42 mouse cellular contexts compared by ENCODE assay signal in the genomic region with DNA sequence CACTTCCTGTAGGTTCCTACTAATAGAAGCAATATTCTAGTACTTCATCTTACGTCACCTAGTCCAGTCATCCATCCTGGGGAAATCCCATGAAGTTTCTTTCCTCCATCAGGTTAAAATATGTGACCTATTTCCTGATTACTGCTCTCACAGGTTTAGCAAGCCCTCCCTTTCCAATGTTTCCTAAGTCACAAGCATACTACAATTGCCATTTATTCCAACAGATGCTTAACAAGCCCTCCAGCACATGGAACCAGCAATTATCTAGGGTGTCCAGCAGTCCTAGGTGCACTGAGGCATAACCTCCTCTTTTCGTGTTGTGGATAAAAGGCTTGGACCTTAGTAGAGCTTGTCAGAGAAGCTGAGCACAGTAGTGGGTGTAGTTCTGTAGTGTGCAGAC. TPM values are rescaled to one million over a fixed set of nuclear protein-coding genes. Genes with fewer than 3 reads are reported as not detected.
"Had no signal": no experiment of that assay in that cellular context is flagged by ENCODE, and none has a peak within 500 bp of the region (broad histone marks: within the 10 kb centered on the region; RNA-seq: fewer than 3 reads in every experiment).

A gene (plus strand): TSS at position 301 of the 400 bp plus-strand sequence.

- ATAC-seq: hindbrain, postnatal 0 days; intestine, embryonic 16.5 days had no signal

- H3K4me1 ChIP-seq: heart, embryonic 10.5 days; heart, embryonic 12.5 days; hindbrain, embryonic 10.5 days; hindbrain, embryonic 12.5 days; hindbrain, embryonic 15.5 days; kidney, embryonic 15.5 days; limb, embryonic 10.5 days; limb, embryonic 12.5 days; liver, embryonic 13.5 days; liver, embryonic 15.5 days had no signal

- H3K27ac ChIP-seq: gastrocnemius, adult 2 months; heart, embryonic 10.5 days; hindbrain, embryonic 10.5 days; hindbrain, embryonic 12.5 days; hindbrain, embryonic 15.5 days; hindbrain, postnatal 0 days; kidney, embryonic 15.5 days; limb, embryonic 10.5 days; limb, embryonic 12.5 days; liver, embryonic 13.5 days; liver, embryonic 15.5 days had no signal

- H3K36me3 ChIP-seq: heart, embryonic 10.5 days; heart, embryonic 12.5 days; hindbrain, embryonic 10.5 days; hindbrain, embryonic 12.5 days; hindbrain, embryonic 15.5 days; kidney, embryonic 15.5 days; limb, embryonic 10.5 days; limb, embryonic 12.5 days; liver, embryonic 13.5 days; liver, embryonic 15.5 days had no signal

- DNase-seq: gastrocnemius, adult 2 months; gastrocnemius, postnatal 10 days; gastrocnemius, postnatal 25 days; heart, adult 18-20 months; heart, postnatal 10 days; heart, postnatal 4 days; kidney, adult 18-20 months; kidney, adult 9 months; kidney, postnatal 14 days; kidney, postnatal 36 days; layer of hippocampus, adult 9-11 months; layer of hippocampus, postnatal 36 days; liver; liver, embryonic 13.5 days had no signal

- H3K9ac ChIP-seq: heart, embryonic 12.5 days; hindbrain, embryonic 12.5 days; hindbrain, embryonic 15.5 days; kidney, embryonic 15.5 days; limb, embryonic 12.5 days; liver, embryonic 13.5 days; liver, embryonic 15.5 days had no signal

- H3K4me3 ChIP-seq: gastrocnemius, adult 2 months; heart, embryonic 10.5 days; heart, embryonic 12.5 days; hindbrain, embryonic 10.5 days; hindbrain, embryonic 12.5 days; hindbrain, embryonic 15.5 days; kidney, embryonic 15.5 days; limb, embryonic 10.5 days; limb, embryonic 12.5 days; liver, embryonic 13.5 days; liver, embryonic 15.5 days had no signal

- H3K9me3 ChIP-seq: heart, embryonic 10.5 days; heart, embryonic 12.5 days; hindbrain, embryonic 10.5 days; hindbrain, embryonic 12.5 days; hindbrain, embryonic 15.5 days; kidney, embryonic 15.5 days; limb, embryonic 10.5 days; limb, embryonic 12.5 days; liver, embryonic 13.5 days; liver, embryonic 15.5 days had no signal

- H3K4me2 ChIP-seq: heart, embryonic 12.5 days; hindbrain, embryonic 12.5 days; hindbrain, embryonic 15.5 days; kidney, embryonic 15.5 days; limb, embryonic 12.5 days; liver, embryonic 11.5 days; liver, embryonic 13.5 days; liver, embryonic 15.5 days had no signal

- H3K27me3 ChIP-seq: heart, embryonic 12.5 days; hindbrain, embryonic 12.5 days; hindbrain, embryonic 15.5 days; kidney, embryonic 15.5 days; limb, embryonic 12.5 days; liver, embryonic 13.5 days; liver, embryonic 15.5 days had no signal

RNA-seq across cellular contexts. Expression of the gene that starts here (rescaled TPM):
- total RNA-seq: gastrocnemius, adult 2 months; gastrocnemius, postnatal 10 days; gastrocnemius, postnatal 25 days; gastrocnemius, postnatal 4 days; granulocyte monocyte progenitor cell, adult 5-6 weeks; heart, adult 18-20 months; heart, adult 8-10 months; heart, postnatal 10 days; heart, postnatal 25 days; heart, postnatal 4 days; hindbrain, postnatal 0 days; layer of hippocampus, adult 18-20 months; layer of hippocampus, adult 8-10 months; layer of hippocampus, postnatal 14 days; layer of hippocampus, postnatal 36 days; left cerebral cortex, adult 18-20 months; left cerebral cortex, postnatal 14 days; left cerebral cortex, postnatal 36 days had no signal
- polyA plus RNA-seq: frontal cortex, adult 2 months; heart, embryonic 10.5 days; heart, embryonic 12.5 days; heart, embryonic 14.5 days; heart, embryonic 16.5 days; hindbrain, embryonic 10.5 days; hindbrain, embryonic 12.5 days; hindbrain, embryonic 15.5 days; hindbrain, postnatal 0 days; intestine, embryonic 14.5 days; intestine, embryonic 16.5 days; kidney, embryonic 15.5 days; large intestine, adult 2 months; limb, embryonic 10.5 days; limb, embryonic 12.5 days; limb, embryonic 14.5 days; liver, embryonic 11.5 days; liver, embryonic 13.5 days; liver, embryonic 15.5 days had no signal
